Mouse (Mus musculus): ENCODE data around the gene Cnot3. TPM values are rescaled to one million over a fixed set of nuclear protein-coding genes. Genes with fewer than 3 reads are reported as not detected.
"Not testable (repeated sequence)": the region's sequence is repeated elsewhere in the genome, so short reads cannot be mapped to it uniquely, and the experiment has no call there.

Cnot3 gene
- polyA plus RNA-seq (2015; fragmentation: Nextera tagmentation; extraction: Ambion mirVana), result 31.1 and 33.3 TPM in 2 replicates

DNA sequence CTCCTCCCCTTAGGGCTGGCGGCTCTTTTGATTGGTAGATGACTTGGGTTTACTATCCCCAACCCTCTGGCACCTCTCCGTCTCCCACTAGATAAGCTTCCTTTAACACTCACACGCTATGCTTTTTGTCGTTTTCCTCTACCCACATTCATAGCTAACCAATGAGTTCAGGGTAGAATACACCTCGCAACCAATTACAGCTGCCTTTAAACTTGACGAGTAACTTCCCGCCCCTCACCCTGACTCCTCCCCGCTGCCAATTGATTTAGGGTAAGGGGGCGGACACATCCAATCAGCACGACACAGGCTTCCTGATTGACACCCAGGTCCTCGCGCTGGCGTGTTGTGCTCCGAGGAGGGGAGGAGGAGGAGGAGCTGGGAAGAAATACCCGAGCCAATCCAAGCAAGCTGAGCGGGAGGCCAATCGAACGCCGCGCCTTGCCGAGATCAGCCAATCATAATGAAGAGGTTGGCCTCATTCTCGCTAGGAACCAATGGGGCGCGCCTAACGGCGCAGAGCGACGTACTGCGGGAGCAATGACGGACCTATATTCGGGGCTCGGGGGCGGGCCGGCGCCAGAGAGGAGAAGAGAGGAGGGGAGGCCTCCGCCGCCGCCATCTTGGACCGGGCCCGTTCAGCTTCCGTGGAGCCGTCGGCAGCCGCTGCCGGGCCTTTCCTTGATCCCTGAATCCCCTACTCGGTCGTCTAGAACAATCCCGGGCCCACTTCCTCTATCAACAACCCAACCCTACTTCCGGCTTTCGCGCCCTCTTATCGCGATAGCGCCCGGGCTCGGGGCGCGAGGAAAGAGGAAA, at the start of gene Cnot3:
TSS of gene Cnot3 (plus strand) at position 597 of the 816 bp plus-strand sequence.
- peak within 1 kb of the TSS; percentile 98 for H3K27ac ChIP-seq (replicated peaks)
- H3K4me1 ChIP-seq, result peaks cover 44% of the 10 kb centered on the region
- peaks cover 45% of the 10 kb centered on the region for H3K36me3 ChIP-seq
- no peaks in the 10 kb centered on the region for H3K27me3 ChIP-seq (replicated peaks)
- H3K4me2 ChIP-seq, result peak within 1 kb of the TSS; percentile 88
- peak within 1 kb of the TSS; percentile 99 for H3K4me3 ChIP-seq
- under 1% methylated on average over 55 of the region's 58 CpGs for WGBS
- no peaks in the 10 kb centered on the region for H3K9me3 ChIP-seq
- peak; percentile 97 for ATAC-seq (ENCODE audit: extremely low read depth, insufficient number of reproducible peaks, low FRiP score, low TSS enrichment)
- peak within 1 kb of the TSS; percentile 100 for H3K9ac ChIP-seq

DNA sequence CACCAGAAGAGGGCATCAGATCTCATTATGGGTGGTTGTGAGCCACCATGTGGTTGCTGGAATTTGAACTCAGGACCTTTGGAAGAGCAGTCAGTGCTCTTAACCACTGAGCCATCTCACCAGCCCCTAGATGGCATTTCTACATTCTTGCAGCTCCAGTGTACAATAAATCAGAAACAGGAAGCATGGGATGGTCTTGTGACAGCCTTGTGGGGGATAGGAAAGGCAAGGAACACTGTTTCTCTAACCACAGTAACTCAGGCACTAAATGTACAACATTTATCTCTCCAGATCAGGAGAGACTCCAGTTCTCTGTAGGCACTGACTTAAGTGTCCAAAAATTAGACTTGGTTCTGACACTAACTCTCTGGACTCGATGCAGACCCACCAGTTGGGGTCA, 47.3 kb upstream of the Cnot3 start:
- not testable (repeated sequence) for H3K27me3 ChIP-seq (replicated peaks); H3K9me3 ChIP-seq; ATAC-seq (ENCODE audit: extremely low read depth, insufficient number of reproducible peaks, low FRiP score, low TSS enrichment); H3K4me2 ChIP-seq; H3K27ac ChIP-seq (replicated peaks); H3K4me1 ChIP-seq; H3K9ac ChIP-seq; H3K36me3 ChIP-seq; H3K4me3 ChIP-seq
- 58% methylated on average over 1 of the region's 1 CpGs for WGBS

DNA sequence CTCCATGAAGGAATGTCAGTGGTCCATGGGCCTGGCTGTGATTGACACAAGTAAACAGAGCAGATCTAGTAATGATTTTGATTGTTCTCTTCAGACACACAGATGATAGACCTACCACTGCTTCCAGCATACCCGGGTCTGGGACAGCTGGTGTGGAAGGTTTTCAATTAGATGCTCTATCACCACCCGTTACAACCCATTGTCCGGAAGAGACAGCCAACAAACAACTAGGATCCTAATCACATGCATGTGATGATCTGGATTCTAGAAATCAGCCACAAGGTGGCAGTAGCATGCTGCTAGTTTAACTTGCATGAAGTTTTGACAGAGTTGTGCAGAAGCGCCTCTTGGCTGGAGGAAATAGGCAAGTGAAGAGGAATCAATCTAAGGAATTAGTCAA, 43.9 kb upstream of the Cnot3 start:
- H3K36me3 ChIP-seq, result no peaks in the 10 kb centered on the region
- no peak for ATAC-seq (ENCODE audit: extremely low read depth, insufficient number of reproducible peaks, low FRiP score, low TSS enrichment)
- 7% methylated on average over 4 of the region's 4 CpGs for WGBS
- no peak overlapping the region for H3K4me2 ChIP-seq
- no peak overlapping the region for H3K27ac ChIP-seq (replicated peaks)
- H3K4me3 ChIP-seq, result no peak overlapping the region
- no peak overlapping the region for H3K9ac ChIP-seq
- no peaks in the 10 kb centered on the region for H3K9me3 ChIP-seq
- no peaks in the 10 kb centered on the region for H3K27me3 ChIP-seq (replicated peaks)
- H3K4me1 ChIP-seq, result no peaks in the 10 kb centered on the region

DNA sequence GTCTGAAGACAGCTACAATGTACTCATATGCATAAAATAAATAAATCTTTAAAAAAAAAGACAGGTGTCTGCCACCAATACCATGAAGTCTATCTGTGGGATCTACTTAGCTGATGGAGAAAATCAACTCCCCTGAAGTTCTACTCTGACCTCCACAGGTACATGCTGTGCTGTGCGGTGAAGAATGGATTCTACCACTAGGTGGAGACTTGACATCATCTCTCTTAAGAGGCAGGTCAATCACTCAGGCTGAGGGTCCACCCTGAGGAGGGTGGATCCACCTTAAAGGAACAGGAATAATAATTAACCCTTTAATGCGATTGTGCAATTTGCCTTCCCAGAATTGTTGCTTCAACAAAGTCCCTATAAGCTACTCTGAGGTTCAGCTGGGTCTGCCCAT, 38.3 kb upstream of the Cnot3 start:
- no peaks in the 10 kb centered on the region for H3K36me3 ChIP-seq
- 15% methylated on average over 2 of the region's 2 CpGs for WGBS
- H3K9ac ChIP-seq, result no peak overlapping the region
- ATAC-seq (ENCODE audit: extremely low read depth, insufficient number of reproducible peaks, low FRiP score, low TSS enrichment), result no peak
- no peaks in the 10 kb centered on the region for H3K27me3 ChIP-seq (replicated peaks)
- H3K4me2 ChIP-seq, result no peak overlapping the region
- H3K9me3 ChIP-seq, result no peaks in the 10 kb centered on the region
- H3K27ac ChIP-seq (replicated peaks), result no peak overlapping the region
- H3K4me1 ChIP-seq, result no peaks in the 10 kb centered on the region
- no peak overlapping the region for H3K4me3 ChIP-seq

DNA sequence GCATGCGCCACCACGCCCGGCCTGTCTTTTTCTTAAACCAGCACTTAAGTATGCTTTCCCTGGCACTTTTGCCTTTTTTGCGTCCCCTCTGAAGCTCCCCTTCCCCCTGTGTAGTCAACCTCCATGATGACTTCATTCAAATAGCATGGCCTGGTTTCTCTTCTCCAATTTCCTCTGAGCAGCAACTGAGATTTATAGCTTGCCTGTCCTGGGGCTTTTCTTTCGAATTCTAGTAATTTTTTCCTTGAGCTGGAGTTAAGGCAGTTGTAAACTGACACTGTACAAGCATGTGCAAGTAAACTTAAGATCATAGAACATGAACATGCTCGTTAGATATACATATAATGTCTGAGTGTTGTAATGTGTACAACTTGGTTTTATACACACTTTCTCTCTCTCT, 37.7 kb upstream of the Cnot3 start:
- H3K4me3 ChIP-seq, result no peak overlapping the region
- no peaks in the 10 kb centered on the region for H3K27me3 ChIP-seq (replicated peaks)
- H3K36me3 ChIP-seq, result no peaks in the 10 kb centered on the region
- H3K27ac ChIP-seq (replicated peaks), result no peak overlapping the region
- H3K9ac ChIP-seq, result no peak overlapping the region
- H3K4me2 ChIP-seq, result no peak overlapping the region
- H3K4me1 ChIP-seq, result no peaks in the 10 kb centered on the region
- H3K9me3 ChIP-seq, result no peaks in the 10 kb centered on the region
- WGBS, result 81% methylated on average over 6 of the region's 6 CpGs
- ATAC-seq (ENCODE audit: extremely low read depth, insufficient number of reproducible peaks, low FRiP score, low TSS enrichment), result no peak

DNA sequence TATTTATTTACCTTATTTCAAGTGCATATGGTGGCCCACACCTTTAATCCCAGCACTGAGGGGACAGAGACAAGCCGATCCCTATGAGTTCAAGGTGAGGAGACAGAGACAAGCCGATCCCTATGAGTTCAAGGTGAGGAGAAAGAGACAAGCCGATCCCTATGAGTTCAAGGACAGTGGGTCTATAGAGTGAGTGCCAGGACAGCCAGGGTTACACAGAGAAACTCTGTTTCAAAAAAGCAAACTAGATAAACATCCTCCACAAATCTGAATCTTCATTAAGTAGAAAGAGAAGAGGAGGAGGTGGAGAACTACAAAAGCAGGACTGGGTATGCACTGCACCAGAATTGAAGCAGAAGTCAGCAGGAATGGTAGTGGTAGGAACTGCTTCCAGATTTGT, 36.4 kb upstream of the Cnot3 start:
- WGBS, result 86% methylated on average over 3 of the region's 3 CpGs
- Histone ChIP-seq H3K4me2 (no peak overlapping the region), H3K9me3 (no peaks in the 10 kb centered on the region), H3K4me3 (no peak overlapping the region), H3K9ac (no peak overlapping the region), H3K36me3 (no peaks in the 10 kb centered on the region), H3K27ac (replicated peaks) (no peak overlapping the region), H3K4me1 (no peaks in the 10 kb centered on the region), H3K27me3 (replicated peaks) (no peaks in the 10 kb centered on the region)
- ATAC-seq (ENCODE audit: extremely low read depth, insufficient number of reproducible peaks, low FRiP score, low TSS enrichment), result no peak

DNA sequence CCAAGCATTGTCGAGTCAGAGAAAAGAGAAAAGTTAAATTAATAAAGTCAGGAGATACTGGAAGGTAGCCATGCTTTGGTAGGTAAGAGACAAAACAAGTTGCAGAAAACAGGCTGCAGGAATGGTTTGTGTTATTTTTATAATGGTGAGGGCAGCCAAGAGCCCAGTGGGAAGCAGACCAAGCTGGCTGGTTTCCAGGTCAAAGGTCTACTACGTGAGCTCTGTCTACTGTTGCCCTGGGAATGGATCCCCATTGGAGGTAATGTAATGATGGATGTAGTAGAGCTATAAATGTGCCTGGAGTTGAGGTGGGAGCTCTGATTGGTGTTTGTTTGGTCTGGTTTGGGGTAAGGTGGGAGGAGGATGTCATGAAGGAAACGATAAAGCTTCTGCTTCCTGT, 36.0 kb upstream of the Cnot3 start:
- H3K4me2 ChIP-seq, result no peak overlapping the region
- ATAC-seq (ENCODE audit: extremely low read depth, insufficient number of reproducible peaks, low FRiP score, low TSS enrichment), result no peak
- WGBS, result 49% methylated on average over 3 of the region's 3 CpGs

DNA sequence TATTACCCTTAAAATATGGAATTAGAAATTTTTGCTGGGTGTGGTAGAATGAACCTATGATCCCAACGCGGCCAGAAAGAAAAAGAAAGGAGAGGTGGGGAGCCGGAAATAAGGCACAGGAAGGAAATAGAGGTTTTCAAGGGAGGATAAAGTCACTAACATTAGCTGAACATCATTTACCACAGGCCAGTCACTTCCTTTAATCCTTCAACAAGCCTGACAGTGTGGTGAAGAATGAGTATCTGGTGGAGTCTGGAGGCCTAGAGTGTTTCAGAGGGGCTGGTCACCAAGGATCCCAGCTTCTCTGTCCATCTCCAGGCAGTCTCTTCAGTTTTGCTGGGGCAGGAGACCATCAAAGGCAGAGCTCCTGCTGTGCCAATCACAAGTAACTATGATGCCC, 34.6 kb upstream of the Cnot3 start:
- no peak for ATAC-seq (ENCODE audit: extremely low read depth, insufficient number of reproducible peaks, low FRiP score, low TSS enrichment)
- Histone ChIP-seq H3K36me3 (no peaks in the 10 kb centered on the region), H3K27ac (replicated peaks) (no peak overlapping the region), H3K4me2 (no peak overlapping the region), H3K27me3 (replicated peaks) (no peaks in the 10 kb centered on the region), H3K9me3 (no peaks in the 10 kb centered on the region), H3K4me1 (no peaks in the 10 kb centered on the region), H3K4me3 (no peak overlapping the region), H3K9ac (no peak overlapping the region)
- WGBS, result 73% methylated on average over 3 of the region's 3 CpGs

More for the DNA sequence above, 36.0 kb upstream of the Cnot3 start:
- Histone ChIP-seq H3K9me3 (no peaks in the 10 kb centered on the region), H3K36me3 (no peaks in the 10 kb centered on the region), H3K9ac (no peak overlapping the region), H3K27ac (replicated peaks) (no peak overlapping the region), H3K4me1 (no peaks in the 10 kb centered on the region), H3K4me3 (no peak overlapping the region), H3K27me3 (replicated peaks) (no peaks in the 10 kb centered on the region)

DNA sequence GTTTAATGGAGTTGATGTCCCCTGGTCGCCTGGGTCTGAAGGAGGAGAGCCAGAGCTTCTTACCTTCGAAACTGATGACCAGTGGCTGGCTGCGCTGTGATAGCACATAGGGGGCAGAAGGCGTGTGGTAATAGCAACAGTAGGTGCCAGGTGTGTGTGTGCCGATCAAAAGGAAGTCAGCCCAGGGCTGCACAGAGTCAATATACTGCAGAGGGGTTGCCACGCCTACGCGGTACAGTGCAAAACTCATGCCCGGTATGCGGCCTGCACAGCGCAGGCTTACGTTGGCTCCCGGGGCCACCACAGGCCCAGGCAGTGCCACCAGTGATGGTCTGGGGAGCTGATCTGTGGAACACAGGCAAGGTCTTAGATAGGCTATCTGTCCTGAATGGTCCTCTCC, 34.1 kb upstream of the Cnot3 start:
- 86% methylated on average over 13 of the region's 13 CpGs for WGBS

DNA sequence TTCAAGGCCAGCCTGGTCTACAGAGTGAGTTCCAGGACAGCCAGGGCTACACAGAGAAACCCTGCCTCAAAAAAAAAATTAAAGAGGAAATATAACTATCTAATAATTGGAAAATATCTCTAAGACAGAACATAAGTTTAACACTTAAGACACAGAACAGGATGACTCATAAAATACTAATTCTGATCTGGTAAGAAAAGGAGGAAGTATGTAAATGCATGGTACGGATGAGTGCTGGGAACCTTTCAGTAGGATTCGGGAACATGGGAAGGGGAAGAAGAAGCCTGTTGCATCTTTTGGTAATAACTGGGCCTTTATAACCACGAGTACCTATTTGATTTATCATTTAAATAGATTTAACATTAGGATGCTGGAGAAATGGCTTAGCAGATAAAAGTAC, 31.0 kb upstream of the Cnot3 start:
- Histone ChIP-seq H3K27ac (replicated peaks) (no peak overlapping the region), H3K27me3 (replicated peaks) (no peaks in the 10 kb centered on the region), H3K4me2 (no peak overlapping the region), H3K4me1 (peaks cover 12% of the 10 kb centered on the region), H3K36me3 (peaks cover 4% of the 10 kb centered on the region), H3K9me3 (no peaks in the 10 kb centered on the region), H3K9ac (no peak overlapping the region), H3K4me3 (no peak overlapping the region)
- no peak for ATAC-seq (ENCODE audit: extremely low read depth, insufficient number of reproducible peaks, low FRiP score, low TSS enrichment)
- 66% methylated on average over 3 of the region's 3 CpGs for WGBS

More for the DNA sequence above, 34.1 kb upstream of the Cnot3 start:
- H3K27me3 ChIP-seq (replicated peaks), result no peaks in the 10 kb centered on the region
- no peak for ATAC-seq (ENCODE audit: extremely low read depth, insufficient number of reproducible peaks, low FRiP score, low TSS enrichment)
- no peak overlapping the region for H3K4me2 ChIP-seq
- H3K27ac ChIP-seq (replicated peaks), result no peak overlapping the region
- no peaks in the 10 kb centered on the region for H3K9me3 ChIP-seq
- H3K36me3 ChIP-seq, result no peaks in the 10 kb centered on the region
- no peak overlapping the region for H3K9ac ChIP-seq
- no peak overlapping the region for H3K4me3 ChIP-seq
- H3K4me1 ChIP-seq, result no peaks in the 10 kb centered on the region

DNA sequence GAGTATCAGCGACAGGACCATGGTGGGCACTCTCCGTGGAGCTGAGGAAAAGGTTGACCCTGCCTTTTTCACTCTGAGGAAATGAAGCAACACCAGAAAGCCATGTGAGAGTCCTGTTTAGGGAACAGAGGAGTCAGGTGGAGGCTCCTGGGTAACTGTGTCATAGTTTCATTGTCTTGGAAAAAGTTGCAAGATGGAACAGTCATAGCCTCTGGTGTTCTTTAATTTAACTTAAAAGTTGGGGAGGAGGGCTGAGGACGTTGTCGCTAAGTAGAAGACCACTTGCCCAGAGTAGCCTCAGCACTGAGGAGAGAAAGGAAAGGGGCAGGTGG, 29.0 kb upstream of the Cnot3 start, which contains the start of gene Oscar:
TSS of gene Oscar (minus strand) at position 101 of the 332 bp plus-strand sequence.
- ATAC-seq (ENCODE audit: extremely low read depth, insufficient number of reproducible peaks, low FRiP score, low TSS enrichment), result no peak
- peak within 1 kb of the TSS; percentile 78 for H3K4me3 ChIP-seq
- H3K9me3 ChIP-seq, result no peaks in the 10 kb centered on the region
- H3K4me1 ChIP-seq, result peaks cover 12% of the 10 kb centered on the region
- no peak within 1 kb of the TSS for H3K27ac ChIP-seq (replicated peaks)
- no peaks in the 10 kb centered on the region for H3K27me3 ChIP-seq (replicated peaks)
- H3K4me2 ChIP-seq, result peak within 1 kb of the TSS; percentile 72
- H3K9ac ChIP-seq, result no peak within 1 kb of the TSS; the same call in 1 of the 2 replicates
- H3K36me3 ChIP-seq, result peaks cover 24% of the 10 kb centered on the region
- WGBS, result 74% methylated on average over 4 of the region's 4 CpGs
